Mouse (Mus musculus) lung, postnatal 36 days (tissue): ENCODE measurements at regions not wholly inside any gene's neighbourhood (a gene's known extent, or its start where the extent isn't known, plus 50 kb on each side); places are given as distances from the start of the nearest gene placed in this dataset.

Source experiments
- DNase-seq: peaks from one replicate; pipeline ENCODE4 v3.0.0; 2022; ENCODE audit warnings: mixed read lengths

DNA sequence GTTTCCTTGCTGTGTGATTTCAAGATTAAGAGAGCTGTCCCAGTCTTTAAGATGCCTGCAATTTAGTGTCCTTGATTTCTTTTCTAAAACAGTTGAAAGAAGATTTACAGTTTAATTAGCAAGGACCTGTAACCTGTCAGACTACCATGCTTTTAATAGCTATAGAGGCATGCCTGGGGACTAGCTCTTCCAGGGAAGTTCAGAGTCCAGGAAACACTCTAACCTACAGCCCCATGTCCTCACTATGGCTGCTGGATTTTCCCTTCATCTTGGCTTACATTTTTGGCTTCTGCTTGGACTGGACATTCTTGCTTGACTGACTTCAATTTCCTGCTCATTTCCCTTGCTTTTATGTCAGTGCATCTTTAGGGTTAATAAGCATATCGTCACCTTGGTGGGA lies 61.7 kb upstream of the Mtpn start:
- no peak for DNase-seq

DNA sequence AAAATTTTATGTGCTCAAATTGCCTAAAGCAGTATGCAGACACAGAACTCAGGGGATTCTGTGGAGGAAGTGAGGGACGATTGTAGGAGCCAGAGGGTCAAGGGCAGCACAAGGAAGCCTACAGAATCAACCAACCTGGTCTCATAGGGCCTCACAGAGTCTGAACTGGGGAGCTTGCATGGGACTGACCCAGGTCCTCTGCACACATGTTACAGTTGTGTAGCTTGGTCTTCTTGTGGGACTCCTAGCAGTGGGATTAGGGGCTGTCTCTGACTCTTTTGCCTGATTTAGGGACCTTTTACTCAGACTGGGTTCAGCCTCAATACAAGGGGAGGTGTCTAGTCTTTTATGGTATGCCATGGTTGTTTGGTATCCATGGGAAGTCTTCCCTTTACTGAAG lies 60.2 kb upstream of the Mtpn start:
- no peak for DNase-seq

DNA sequence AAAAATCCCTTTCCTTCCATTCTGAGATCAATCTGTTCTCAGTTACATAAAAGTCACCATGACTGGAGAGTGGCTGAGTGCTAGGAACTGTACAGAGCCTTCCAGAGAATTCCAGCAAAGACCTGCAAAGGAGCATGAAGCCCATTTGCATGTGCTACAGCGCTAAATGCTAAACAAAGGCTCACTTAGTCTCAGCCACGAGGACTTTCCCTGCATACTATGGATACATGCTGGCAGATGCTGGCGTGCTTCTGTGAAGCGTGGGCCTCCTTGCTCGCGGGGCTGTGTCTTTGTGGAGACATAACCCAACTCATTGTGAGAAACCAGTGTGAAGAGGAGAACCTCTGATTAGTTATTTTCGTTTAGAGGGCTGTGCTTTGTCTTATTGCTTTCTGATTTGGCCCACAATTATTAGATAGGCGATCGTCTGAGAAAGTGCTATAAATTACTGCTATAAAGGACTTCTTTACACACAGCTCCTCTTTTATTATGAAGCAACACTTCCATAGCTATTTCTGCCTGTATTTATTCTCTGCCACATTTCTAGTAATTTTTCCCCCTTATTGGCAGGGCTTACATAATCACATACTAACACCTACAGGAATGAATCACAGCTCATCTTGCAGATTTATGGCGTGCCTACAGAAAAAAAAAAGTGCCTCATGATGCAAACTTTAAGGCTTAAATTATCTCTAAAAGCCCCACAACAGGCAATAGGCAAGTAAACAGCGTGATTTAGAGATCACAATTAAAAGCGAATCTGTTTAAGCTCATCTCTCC lies 58.9 kb upstream of the Mtpn start:
- no peak for DNase-seq

GRCm38 (mm10) chr6:35595012-35595411 lies 55.3 kb upstream of the Mtpn start:
- no peak for DNase-seq

- no peak for DNase-seq
These were observed 52.5 kb upstream of the Mtpn start for GRCm38 (mm10) chr6:35592234-35592633.
